Mouse (Mus musculus): ENCODE measurements around the gene 1700030K09Rik. TPM values are rescaled to one million over a fixed set of nuclear protein-coding genes. Genes with fewer than 3 reads are reported as not detected.
A peak's percentile ranks its signal among the peaks of the same experiment; 100 is the strongest.

The 1700030K09Rik gene
- total RNA-seq, 2 experiments from 2014 or later, result 6.8 to 12.7 TPM

DNA sequence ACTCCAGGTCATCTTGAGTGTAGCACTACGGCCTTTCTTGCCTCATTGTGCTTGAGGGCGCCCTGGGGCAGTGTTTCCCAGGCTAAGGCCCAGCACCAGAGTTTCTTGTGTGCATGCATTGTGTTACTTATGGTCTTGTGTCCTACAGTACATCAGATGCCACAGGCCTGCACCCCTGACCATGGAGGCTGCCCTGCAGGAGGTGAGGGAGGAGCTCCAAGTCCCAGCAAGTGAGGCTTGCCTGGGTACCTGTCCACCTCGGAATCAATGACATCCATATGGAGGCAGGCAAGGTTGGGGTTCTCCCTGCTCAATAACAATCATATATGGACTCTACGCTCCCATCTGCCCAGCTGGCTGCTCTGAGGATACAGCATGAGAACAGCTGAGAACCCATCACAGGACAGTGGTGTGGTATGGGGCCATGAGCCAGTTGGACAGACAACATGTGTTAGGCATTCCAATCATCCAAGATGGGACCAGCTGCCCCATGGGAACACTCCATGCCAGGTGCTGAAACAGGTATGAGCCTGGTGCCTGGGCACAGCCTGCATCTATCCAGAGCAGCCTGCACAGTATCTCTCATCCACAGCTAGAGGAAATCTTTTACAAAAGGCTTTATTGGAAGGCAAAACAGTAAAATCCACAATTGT, 16.3 kb downstream of the 1700030K09Rik start:
- DNase-seq, result no peak

DNA sequence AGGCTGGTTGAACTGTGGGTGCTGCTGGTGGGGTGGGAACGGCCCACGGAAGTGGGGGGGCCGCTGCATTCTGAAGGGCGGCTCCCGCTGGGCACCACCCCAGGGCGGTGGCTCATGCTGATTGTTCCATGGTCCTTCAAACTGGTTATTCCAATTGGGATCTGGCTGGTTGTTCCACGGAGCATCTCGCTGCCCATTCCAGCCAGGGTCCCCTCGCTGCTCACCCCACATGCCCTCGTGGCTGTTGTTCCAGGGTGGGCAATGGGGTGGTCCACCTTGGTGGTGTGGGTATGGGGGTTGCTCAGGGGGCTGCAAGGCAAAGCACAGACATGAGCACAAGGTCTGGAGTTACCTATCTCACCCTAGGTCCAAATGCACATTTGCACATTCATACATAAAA, 20.5 kb downstream of the 1700030K09Rik start:
- no peak for DNase-seq

DNA sequence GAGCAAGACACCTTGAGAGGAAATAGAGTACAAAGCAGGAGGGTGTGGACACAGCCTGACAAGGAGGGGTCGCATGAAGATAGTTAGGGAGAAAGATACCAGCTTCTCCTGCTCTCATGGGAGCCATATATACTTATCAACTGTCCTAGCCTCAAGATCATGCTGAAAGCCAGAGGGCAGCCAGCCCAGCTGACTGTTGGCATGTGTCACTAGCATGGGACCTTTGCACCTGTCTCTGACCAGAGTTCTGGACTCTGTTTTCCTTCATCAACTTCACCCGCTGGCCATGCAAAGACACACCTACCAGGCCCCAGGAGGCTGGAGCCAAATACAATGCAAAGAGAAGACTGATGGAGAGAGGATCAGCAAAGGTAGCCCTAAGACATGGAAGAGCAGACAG, 25.6 kb downstream of the 1700030K09Rik start:
- no peak for DNase-seq

DNA sequence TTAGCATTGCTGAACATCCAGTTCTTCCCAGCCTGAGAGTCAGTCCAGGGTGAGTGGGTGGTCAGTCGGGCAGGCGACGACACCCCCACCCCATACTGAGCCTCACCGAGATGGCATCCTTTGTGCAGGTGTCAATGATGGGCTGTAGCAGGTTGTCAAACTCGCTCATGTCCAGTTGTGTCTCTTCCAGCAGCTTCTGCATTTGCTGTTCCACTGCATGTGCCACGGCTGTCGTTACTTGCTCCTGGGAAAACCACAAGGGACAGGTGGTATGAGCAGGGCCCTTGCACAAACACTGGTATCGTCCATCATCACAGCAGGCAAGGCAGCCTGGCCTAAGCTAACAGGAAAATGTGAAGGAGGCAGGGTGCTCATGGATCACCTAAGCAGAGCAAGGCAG, 26.3 kb downstream of the 1700030K09Rik start:
- no peak for DNase-seq

DNA sequence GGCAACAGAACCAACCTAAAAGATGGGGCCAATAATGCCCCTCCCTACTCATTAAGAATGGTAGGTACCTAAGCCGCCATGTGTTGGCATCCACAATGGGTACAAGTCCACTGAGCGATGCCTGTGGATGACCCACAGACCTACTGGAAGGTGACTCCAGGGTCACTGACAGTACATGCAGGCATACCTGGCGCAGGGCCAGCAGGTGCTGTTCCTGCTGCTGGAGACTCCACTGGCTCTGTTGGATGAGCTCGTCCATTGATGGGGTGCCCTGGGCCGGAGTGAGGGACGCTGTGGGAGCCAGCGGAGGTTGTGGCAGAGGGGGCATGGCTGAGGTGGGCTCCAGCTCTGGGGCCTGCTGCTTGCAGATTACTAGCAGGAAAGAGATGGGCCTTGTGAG, 27.0 kb downstream of the 1700030K09Rik start:
- DNase-seq, result no peak

DNA sequence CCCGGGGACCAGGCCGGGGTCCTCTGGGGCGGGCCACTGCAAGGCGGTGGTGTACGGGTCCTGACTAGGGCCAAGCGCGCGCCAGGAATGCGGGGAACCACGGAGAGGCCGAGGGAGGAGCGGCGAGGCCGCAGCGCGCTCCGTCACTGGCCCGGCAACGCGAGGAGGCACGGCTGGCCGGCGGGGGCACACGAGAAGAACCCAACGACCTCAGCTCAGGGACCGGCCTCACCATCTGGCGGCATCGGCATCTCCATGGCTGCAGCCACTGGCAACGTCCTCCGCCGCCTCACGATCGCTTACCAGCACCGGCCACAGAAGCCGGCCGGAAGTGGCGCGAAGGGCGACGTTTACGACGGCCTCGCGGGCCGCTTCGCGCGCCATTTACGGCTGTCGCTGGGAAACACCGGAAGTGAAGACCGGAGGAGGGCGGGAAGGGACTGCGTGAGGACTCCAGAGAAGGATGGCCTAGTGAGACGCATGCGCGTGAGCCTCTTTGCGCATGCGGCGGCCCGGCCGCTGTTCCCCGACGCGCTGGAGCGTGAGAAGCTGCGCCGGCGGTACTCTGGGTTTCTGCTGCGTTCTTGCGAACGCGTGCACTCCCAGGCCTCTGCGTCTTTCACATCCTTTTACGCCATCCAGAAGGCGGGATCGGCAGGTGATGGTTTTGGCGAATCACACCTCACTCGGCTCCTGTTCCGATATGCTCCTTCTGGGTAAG, 31.3 kb downstream of the 1700030K09Rik start, which contains the start of gene Cherp:
Cherp (minus strand) TSS at position 401 of the 721 bp plus-strand sequence.
- DNase-seq, result peak; percentile 97

DNA sequence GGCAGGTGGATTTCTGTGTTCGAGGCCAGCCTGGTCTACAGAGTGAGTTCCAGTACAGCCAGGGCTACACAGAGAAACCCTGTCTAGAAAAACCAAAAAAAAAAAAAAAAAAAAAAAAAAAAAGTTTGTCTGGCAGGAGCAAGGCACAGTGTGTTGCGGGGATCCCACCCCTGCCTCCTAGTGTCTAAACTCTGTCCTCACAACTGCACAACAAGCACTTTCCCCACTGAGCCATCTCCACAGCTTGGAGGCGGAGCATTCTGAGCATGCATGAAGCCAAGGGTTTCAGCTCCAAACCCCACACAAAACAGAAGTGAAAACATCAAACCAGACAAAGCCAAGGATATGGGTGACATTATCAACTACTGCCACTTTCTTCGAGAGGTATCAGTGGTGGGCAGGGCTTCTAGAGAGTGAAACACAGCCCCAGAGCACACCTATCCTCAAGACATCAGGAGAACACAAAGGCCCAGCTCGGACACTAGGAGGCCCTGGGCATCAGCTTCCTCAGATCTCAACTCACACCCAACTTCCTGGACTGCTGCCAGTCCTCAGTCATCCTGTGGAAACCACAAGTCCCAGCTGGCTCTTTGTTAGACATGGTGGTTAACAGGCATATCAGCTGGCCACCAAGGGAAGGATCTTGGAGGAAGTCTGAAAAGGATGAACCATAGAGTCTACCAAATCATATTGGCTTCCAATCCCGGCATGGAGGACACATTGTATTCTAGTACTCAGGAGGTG, 41.9 kb downstream of the 1700030K09Rik start:
- no peak for DNase-seq

DNA sequence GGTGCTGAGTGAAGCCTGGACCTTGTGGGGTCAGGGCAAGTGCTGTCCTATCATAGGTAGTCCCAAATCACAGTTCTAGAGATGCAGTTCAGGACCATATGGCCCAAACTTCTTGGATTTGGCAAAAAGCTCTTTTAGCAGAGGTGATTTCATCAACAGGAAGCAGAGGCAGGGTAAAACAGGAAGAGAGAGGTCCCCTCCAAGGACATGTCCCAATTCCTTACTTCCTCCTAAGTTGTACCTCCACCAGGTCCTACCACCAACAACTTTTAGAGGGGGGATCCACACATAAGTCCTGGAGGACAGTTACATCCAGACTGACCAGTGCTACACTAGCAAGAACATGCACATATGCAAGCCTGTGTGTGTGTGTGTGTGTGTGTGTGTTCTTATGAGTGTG, 43.3 kb downstream of the 1700030K09Rik start:
- DNase-seq, result no peak

DNA sequence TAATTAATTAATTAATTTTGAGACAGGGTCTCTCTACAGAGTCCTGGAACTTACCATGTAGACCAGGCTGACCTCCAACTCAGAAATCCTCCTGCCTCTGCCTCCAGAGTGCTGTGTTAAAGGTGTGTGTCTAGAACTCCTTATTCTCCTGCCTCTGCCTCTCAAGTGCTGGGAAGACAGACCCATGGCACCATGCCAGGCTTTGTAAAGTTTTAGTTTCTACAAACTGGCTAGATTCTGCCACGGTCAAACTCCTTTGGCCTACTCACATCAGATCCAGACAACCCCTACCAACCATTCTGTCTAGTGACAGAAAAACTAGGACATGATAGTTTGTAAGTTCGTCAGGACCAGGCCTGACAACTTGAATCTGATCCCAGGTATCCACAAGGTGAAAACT, 47.3 kb downstream of the 1700030K09Rik start:
- DNase-seq, result no peak

DNA sequence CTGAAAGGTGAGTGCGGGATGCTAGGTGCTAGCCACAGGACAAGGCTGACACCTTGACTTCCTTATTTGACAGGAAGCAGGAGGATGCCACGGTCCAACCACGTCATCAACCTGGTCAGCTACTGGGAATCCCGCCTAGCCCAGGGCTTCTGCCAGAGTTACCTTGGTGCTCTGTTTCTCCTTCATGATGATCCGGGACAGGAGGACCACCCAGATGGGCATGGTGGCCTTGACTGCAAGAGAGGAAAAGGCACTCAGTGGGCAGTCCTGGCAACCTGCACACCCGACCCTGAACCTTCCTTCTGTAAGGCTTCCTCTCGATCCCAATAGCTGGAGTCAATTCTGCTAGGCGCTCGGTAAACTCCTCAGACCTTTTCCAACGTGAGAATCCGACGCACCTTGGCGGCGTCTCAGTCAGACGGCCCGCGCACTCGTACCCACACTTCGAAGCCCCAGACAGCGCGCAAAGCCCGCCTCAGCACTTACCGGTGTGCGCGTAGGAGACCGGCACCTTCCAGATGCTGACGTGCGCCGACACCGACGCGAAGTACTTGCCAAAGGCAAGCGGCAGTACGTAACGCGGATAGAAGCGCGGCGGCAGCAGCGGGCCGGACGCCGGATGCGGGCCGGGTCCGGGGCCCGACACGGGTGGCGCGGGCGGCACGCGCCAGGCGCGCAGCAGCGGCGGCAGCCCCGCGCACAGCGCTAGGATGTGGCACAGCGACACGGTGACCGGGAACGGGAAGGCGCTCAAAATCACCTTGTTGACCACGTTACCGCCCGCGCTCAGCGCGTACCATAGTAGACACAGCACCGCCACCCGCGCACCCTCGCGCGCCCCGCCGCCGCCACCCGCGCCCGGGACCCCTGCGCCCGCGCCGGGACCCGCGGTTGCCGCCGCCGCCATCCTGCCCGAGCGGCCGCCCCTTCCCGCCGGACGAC, 48.3 kb downstream of the 1700030K09Rik start, which contains the start of gene Slc35e1:
Slc35e1 (minus strand) TSS at position 935 of the 942 bp plus-strand sequence.
- DNase-seq, result peak; percentile 51

DNA sequence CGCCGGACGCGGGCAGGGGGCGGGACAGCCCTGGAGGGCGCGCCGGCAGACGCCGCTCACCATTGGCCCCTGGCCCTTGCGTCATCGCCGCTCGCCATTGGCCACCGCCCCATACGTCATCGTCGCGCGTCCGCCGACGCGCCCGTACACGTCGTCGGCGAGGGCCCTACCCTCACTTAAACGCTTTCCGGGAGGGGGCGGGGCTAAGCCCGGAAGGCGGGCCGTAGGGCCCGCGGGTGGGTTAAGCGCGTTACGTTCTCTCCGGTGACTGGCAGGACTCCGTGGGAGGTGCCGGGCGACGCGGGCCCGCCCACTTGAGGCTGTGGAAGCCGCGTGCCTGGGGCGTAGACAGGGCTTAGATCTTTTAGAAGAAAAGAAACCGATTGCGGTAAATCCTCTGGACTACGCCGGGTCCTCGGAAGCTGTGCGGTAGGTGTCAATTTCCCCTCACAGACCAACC, 49.0 kb downstream of the 1700030K09Rik start:
- DNase-seq, result peak; percentile 100

DNA sequence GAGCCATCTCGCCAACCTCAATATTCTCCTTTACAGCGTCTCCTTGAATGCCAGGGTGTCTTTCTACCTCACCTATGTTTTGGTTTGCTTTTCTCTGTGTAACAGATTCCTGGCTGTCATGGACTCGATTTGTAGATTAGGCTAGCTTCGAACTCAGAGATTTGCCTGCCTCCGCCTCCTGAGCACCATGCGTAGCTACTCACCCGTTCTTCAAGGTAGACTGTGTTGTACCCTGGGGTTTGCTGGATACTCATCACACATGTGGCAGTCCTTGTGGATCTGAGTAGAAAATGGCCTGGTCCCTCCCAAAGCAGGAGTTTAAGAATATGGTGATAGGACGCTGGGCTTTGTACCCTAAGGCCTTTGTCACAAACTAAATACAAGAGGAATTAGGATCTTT, 49.7 kb downstream of the 1700030K09Rik start:
- DNase-seq, result no peak

DNA sequence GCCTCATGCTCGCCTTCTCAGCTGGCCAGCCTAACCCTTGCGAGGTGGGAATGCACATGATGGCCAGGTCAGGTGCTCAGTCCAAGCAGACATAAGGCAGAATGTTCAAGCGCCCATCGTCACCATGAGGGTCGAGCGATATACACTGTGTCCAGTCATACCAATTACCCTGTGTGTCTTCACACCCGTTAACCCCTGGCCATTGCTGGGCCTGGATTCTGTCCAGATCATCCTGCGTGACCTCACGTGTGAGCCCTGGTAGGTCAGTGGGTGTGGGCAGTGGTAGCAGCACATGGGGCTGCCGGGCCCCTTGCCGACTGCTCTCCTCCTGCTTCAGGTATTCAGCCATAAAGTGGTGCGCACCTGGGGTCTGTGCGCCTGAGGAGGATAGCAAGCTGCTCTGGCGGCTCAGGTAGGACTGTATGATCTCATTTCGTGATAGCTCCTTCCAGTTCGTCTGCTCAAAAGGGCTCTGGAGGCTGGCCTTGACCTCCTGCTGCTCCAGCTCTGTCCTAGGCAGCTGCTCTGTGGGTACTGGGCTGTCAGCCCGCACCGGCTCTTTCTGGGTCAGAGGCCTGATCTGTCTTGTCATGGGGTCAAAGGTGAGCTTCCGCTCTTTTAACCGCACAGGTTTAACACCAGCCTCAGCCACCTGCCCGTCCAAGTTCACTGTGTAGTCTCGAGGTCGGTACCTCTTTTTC, 51.9 kb downstream of the 1700030K09Rik start:
- no peak for DNase-seq

DNA sequence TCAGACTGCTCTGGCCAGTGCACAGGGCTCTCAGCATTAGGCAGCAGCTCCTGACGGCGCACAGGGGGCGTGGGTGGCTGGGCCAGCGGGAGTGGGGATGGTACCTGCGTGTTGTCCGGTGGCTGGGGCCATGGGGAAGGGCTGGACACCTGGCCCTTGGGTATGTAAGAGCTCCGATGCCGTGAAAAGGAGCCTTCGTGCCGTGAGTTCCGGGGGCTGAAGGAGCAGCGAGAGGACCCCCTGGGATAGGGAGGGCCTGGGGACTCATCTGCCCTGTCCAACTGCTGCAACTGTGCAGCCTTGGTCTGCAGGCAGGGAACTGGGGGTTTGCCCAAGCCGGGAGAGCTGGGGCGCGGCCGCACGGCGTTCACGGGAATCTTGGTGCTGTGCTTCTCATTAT, 52.5 kb downstream of the 1700030K09Rik start:
- no peak for DNase-seq

DNA sequence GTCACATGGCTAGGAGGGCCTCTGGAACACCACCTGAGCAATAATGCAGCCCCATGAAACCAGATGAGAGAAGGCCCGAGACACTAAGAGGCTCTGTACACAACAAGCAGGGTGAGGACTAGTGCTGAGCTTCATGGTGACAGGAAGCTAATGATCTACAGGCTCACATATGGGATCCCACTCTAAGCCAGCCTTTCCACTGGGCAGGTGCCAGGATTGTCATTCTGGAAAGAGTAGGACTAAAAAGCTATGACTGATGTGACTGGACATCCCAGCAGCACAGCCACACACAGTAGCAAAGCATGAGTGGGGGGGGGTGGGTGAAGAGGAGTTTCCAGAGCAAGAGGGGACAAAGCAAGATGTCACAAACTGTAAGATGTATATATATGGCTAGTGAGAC, 54.2 kb downstream of the 1700030K09Rik start:
- DNase-seq, result no peak

DNA sequence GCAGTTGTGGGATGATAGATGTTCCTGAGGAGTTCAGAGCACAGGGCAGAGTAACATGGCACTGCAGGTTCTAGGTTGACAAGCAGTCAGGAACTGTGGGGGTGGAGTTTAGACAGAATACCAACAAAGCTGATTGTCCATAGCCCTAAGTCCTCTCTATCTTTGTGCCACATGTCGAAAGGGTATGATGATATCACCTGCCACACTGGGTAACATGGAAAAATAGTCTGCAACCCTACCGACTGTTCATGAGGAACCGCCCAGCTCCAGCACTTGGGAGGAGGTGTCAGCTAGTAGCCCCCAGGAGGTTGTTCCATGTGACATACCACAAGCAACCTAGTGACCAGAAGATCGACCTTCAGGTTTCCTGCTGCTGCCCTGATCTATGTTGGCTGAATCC, 54.8 kb downstream of the 1700030K09Rik start:
- no peak for DNase-seq

DNA sequence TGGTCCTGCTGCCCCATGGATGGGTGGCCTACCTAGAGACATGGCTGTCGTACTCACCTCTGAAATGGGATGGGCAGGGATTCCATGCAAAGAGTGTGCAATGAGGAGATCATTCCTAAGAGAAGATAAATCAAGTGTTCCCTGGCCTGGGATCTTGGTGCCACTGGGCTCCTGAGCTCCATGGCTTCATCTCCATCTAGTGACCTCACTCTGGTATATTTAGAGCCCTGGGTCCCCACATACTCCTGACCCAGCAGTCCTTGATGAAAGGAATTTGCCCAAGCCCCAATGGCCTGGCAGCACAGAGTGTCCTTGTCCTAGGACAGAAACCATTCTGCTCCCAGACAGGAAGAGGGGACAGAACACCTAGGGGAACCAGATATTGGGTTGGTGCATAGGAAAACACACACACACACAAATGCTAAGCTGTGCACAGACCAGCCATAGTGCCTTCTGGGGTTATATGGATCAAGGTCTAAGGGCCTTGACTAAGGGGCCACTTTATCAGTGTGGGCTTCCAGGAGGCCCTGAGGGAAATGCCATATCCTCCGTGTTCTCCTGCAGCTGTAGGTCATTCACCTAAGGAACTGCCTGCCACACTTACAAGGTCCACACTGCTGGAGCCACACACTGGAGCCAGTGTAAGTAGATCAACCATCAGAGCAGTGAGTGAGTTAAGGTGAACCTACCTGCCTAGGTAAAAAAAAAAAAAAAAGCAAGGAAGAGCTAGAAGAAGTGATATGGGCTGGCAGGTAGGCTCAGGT, 56.0 kb downstream of the 1700030K09Rik start:
- no peak for DNase-seq

DNA sequence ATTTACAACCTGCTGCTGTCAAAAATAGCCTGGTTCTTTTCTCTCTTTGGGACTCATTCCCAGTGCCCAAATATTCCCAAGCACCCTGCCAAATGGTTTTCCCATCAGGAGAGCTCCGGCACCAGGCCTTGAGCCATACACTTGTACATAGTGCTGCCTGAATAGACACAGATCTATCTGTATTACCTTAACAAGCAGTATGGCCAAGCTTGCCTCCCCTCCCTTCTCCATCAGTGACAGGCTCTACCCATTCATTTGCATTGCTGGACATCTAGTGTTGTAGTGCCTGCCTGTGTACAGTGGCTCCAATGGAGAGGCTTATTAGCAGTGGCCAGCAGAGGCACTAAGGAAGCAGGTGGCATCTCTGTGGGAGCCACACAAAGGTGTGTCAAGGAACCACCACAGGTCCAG, 56.8 kb downstream of the 1700030K09Rik start:
- DNase-seq, result no peak

DNA sequence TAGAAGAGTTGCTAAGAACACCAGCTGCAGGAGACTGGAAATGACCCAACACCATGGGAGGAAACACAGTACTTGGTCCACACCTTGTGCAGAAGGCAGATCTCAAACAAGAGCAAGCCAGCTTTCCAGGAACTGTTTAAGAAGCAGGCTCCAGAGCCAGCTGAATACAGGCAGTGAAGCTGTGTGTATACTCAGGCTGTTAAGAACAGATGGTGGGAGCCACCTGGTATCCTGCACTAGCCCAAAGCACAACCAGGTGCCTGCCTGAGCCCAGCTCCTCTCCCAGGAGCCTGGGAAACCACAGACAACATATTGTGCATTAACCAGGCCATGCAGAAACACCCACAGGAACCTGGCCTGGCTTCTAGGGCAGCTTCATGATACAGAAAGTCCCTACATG, 60.5 kb downstream of the 1700030K09Rik start:
- no peak for DNase-seq

DNA sequence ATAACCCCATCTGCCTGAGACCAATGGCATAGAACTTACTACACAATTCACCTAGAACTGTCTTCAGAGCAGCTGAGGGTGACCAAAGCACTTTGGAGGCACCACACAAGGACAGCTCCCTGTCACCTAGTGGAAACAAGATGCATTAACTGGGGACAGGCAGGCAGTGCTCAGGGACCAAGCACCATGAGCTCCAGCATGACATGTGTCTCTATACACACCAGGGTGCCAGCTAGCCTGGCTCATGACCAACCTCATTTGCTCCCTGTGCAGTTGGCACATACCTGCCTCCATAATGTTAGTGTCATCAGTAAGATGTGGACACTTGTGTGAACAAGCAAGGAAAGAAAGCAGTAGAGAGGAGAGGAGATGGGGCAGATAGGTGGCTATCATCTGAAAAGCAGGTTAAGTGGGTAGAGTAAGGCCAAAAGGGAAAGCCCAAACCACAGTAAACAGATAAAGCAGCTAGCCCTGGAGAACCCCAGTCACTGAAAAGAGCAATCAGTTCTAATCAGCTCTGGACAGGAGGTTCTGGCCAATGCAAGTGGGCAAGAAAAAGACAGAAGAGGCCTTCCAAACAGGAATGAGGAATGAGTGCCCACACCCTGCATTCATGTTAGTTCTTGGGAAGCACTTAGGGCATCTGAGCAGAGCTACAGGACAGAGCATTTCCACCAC, 61.1 kb downstream of the 1700030K09Rik start:
- no peak for DNase-seq

All from adrenal gland, postnatal 10 days (tissue).